Mouse (Mus musculus): Measurements from ENCODE around the gene Igsf8. TPM values are rescaled to one million over a fixed set of nuclear protein-coding genes. Genes with fewer than 3 reads are reported as not detected.

Igsf8 gene
- polyA plus RNA-seq, 1 experiment from 2014 or later, result 72.2 TPM

DNA sequence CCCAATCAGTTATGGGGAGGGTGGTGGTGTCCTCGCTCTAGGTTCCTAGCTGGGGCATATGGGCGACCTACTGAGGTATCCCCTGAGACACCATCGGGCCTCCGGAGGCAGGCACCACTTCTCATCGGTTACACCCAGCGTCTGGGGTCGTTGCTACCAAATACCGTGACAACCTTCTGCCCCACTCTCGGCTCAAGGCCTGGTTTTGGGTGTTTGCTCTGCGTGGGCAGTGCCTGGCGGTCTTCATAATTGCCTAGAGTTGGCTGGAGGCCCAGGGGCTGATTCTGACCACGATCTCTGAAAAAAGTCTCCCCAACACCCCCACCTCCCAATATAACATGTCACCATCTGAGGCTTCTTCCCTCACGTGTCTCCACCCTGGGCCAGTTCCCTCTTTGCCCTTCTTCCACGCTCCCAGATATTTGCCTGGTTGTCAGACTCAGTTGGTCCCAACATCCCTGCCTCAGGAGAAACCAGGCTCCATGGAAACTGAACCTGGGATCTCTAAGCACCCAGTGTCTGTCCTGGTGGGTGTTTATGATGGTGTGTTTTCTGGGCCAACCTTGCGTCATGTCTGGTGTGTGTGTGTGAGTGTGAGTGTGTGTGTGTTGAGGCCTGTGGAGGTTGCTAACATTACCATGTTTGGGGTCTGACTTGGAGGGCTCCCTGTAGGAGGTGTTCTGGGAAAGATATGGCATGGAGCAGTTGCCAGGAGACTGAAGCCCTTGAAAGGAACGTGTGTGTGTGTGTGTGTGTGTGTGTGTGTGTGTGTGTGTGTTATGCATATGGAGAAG lies 51.5 kb downstream of the Igsf8 start:
- Histone ChIP-seq H3K4me1 (ENCODE audit: control insufficient read depth, insufficient read depth, low read length) (peaks cover 13% of the 10 kb centered on the region), H3K27me3 (ENCODE audit: control insufficient read depth, insufficient read depth, low read length) (no peaks in the 10 kb centered on the region), H3K9ac (replicated peaks; ENCODE audit: low read depth, low read length) (peak overlapping the region; percentile 69), H3K27ac (ENCODE audit: low read depth, low read length) (peak overlapping the region; percentile 52; the same call in 1 of the 2 replicates), H3K9me3 (ENCODE audit: control insufficient read depth, low read length) (no peaks in the 10 kb centered on the region), H3K4me3 (ENCODE audit: low read depth, low read length) (peak overlapping the region; percentile 50), H3K36me3 (ENCODE audit: control insufficient read depth, insufficient read depth, low read length) (no peaks in the 10 kb centered on the region), H3K4me2 (ENCODE audit: low read depth, low read length) (peak overlapping the region; percentile 89)
- ATAC-seq (ENCODE audit: low read depth), result no peak
- 9% methylated on average over 16 of the region's 16 CpGs for WGBS

- H3K36me3 ChIP-seq (ENCODE audit: control insufficient read depth, insufficient read depth, low read length), result no peaks in the 10 kb centered on the region
- no peak overlapping the region for H3K9ac ChIP-seq (replicated peaks; ENCODE audit: low read depth, low read length)
- 0 out of 2 replicates have a peak overlapping the region, but pooled peaks have one; percentile 18 for H3K27ac ChIP-seq (ENCODE audit: low read depth, low read length)
- no peak for ATAC-seq (ENCODE audit: low read depth)
- WGBS, result 55% methylated on average over 10 of the region's 10 CpGs
- peak overlapping the region; percentile 89; the same call in 1 of the 2 replicates for H3K4me2 ChIP-seq (ENCODE audit: low read depth, low read length)
- H3K4me1 ChIP-seq (ENCODE audit: control insufficient read depth, insufficient read depth, low read length), result peaks cover 14% of the 10 kb centered on the region
- no peaks in the 10 kb centered on the region for H3K27me3 ChIP-seq (ENCODE audit: control insufficient read depth, insufficient read depth, low read length)
- H3K4me3 ChIP-seq (ENCODE audit: low read depth, low read length), result peak overlapping the region; percentile 50; the same call in 1 of the 2 replicates
- H3K9me3 ChIP-seq (ENCODE audit: control insufficient read depth, low read length), result no peaks in the 10 kb centered on the region
These were observed 52.4 kb downstream of the Igsf8 start for GRCm38 (mm10) chr1:172313613-172314411.

- peak overlapping the region; percentile 53; the same call in 1 of the 2 replicates for H3K27ac ChIP-seq (ENCODE audit: low read depth, low read length)
- H3K4me3 ChIP-seq (ENCODE audit: low read depth, low read length), result no peak overlapping the region
- H3K27me3 ChIP-seq (ENCODE audit: control insufficient read depth, insufficient read depth, low read length), result no peaks in the 10 kb centered on the region
- 28% methylated on average over 3 of the region's 3 CpGs for WGBS
- H3K4me1 ChIP-seq (ENCODE audit: control insufficient read depth, insufficient read depth, low read length), result peaks cover 16% of the 10 kb centered on the region
- H3K9me3 ChIP-seq (ENCODE audit: control insufficient read depth, low read length), result no peaks in the 10 kb centered on the region
- H3K36me3 ChIP-seq (ENCODE audit: control insufficient read depth, insufficient read depth, low read length), result no peaks in the 10 kb centered on the region
- no peak overlapping the region for H3K4me2 ChIP-seq (ENCODE audit: low read depth, low read length)
- H3K9ac ChIP-seq (replicated peaks; ENCODE audit: low read depth, low read length), result no peak overlapping the region
- ATAC-seq (ENCODE audit: low read depth), result peak; percentile 3; the same call in 1 of the 2 replicates
These were observed 53.5 kb downstream of the Igsf8 start for GRCm38 (mm10) chr1:172314911-172315310.

DNA sequence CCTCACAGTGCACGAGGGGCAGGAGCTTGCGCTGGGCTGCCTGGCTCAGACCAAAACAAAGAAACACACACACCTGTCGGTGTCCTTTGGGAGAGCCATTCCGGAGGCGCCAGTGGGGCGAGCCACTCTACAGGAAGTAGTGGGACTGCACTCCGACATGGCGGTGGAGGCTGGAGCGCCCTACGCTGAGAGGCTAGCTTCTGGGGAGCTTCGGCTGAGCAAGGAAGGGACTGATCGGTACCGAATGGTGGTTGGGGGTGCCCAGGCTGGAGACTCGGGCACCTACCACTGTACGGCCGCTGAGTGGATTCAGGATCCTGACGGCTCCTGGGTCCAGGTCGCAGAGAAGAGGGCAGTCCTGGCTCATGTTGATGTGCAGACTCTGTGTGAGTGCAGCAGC lies 56.0 kb downstream of the Igsf8 start:
- H3K27me3 ChIP-seq (ENCODE audit: control insufficient read depth, insufficient read depth, low read length), result no peaks in the 10 kb centered on the region
- H3K4me1 ChIP-seq (ENCODE audit: control insufficient read depth, insufficient read depth, low read length), result peaks cover 14% of the 10 kb centered on the region; the same call in 1 of the 2 replicates
- no peak for ATAC-seq (ENCODE audit: low read depth)
- WGBS, result 57% methylated on average over 18 of the region's 18 CpGs
- no peak overlapping the region for H3K4me3 ChIP-seq (ENCODE audit: low read depth, low read length)
- no peak overlapping the region for H3K4me2 ChIP-seq (ENCODE audit: low read depth, low read length)
- no peaks in the 10 kb centered on the region for H3K36me3 ChIP-seq (ENCODE audit: control insufficient read depth, insufficient read depth, low read length)
- no peaks in the 10 kb centered on the region for H3K9me3 ChIP-seq (ENCODE audit: control insufficient read depth, low read length)
- no peak overlapping the region for H3K9ac ChIP-seq (replicated peaks; ENCODE audit: low read depth, low read length)
- H3K27ac ChIP-seq (ENCODE audit: low read depth, low read length), result no peak overlapping the region

DNA sequence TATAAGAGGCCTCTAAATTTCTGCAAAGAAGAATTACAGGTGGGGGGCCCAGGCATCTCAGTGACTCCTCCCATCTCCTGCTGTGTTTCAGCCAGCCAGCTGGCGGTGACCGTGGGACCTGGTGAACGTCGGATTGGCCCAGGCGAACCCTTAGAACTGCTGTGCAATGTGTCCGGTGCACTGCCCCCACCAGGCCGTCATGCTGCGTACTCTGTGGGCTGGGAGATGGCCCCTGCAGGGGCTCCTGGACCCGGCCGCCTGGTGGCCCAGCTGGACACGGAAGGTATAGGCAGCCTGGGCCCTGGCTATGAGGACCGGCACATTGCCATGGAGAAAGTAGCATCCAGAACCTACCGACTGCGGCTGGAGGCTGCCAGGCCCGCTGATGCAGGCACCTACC lies 56.5 kb downstream of the Igsf8 start:
- Histone ChIP-seq H3K9ac (replicated peaks; ENCODE audit: low read depth, low read length) (no peak overlapping the region), H3K27ac (ENCODE audit: low read depth, low read length) (no peak overlapping the region; the same call in 1 of the 2 replicates), H3K9me3 (ENCODE audit: control insufficient read depth, low read length) (no peaks in the 10 kb centered on the region), H3K4me3 (ENCODE audit: low read depth, low read length) (no peak overlapping the region), H3K27me3 (ENCODE audit: control insufficient read depth, insufficient read depth, low read length) (no peaks in the 10 kb centered on the region), H3K4me2 (ENCODE audit: low read depth, low read length) (no peak overlapping the region), H3K36me3 (ENCODE audit: control insufficient read depth, insufficient read depth, low read length) (no peaks in the 10 kb centered on the region), H3K4me1 (ENCODE audit: control insufficient read depth, insufficient read depth, low read length) (peaks cover 9% of the 10 kb centered on the region; the same call in 1 of the 2 replicates)
- 48% methylated on average over 15 of the region's 15 CpGs for WGBS
- no peak for ATAC-seq (ENCODE audit: low read depth)

DNA sequence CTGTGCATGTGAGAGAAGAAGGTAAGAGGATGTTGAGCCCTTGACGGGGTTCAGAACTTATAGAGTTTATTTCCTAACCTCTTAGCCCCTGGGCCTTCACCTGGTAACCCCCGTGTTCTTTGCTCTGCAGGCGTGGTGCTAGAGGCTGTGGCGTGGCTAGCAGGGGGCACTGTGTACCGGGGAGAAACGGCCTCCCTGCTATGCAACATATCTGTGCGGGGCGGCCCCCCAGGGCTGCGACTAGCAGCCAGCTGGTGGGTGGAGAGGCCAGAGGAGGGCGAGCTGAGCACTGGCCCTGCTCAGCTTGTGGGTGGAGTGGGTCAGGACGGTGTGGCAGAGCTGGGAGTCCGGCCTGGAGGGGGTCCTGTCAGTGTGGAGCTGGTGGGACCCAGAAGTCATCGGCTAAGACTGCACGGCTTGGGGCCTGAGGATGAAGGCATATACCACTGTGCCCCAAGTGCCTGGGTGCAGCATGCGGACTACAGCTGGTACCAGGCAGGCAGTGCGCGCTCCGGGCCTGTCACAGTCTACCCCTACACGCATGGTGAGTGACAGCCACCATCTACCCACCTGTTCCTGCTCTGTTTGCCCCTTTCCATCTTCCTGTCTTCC lies 57.1 kb downstream of the Igsf8 start:
- ATAC-seq (ENCODE audit: low read depth), result no peak
- Histone ChIP-seq H3K9ac (replicated peaks; ENCODE audit: low read depth, low read length) (no peak overlapping the region), H3K27me3 (ENCODE audit: control insufficient read depth, insufficient read depth, low read length) (no peaks in the 10 kb centered on the region), H3K4me3 (ENCODE audit: low read depth, low read length) (no peak overlapping the region), H3K27ac (ENCODE audit: low read depth, low read length) (peak overlapping the region; percentile 22; the same call in 1 of the 2 replicates), H3K4me2 (ENCODE audit: low read depth, low read length) (no peak overlapping the region), H3K4me1 (ENCODE audit: control insufficient read depth, insufficient read depth, low read length) (peaks cover 6% of the 10 kb centered on the region; the same call in 1 of the 2 replicates), H3K36me3 (ENCODE audit: control insufficient read depth, insufficient read depth, low read length) (no peaks in the 10 kb centered on the region), H3K9me3 (ENCODE audit: control insufficient read depth, low read length) (no peaks in the 10 kb centered on the region)
- 58% methylated on average over 19 of the region's 19 CpGs for WGBS

- peak; percentile 4; the same call in 1 of the 2 replicates for ATAC-seq (ENCODE audit: low read depth)
- no peak overlapping the region for H3K9ac ChIP-seq (replicated peaks; ENCODE audit: low read depth, low read length)
- 61% methylated on average over 7 of the region's 7 CpGs for WGBS
- H3K4me1 ChIP-seq (ENCODE audit: control insufficient read depth, insufficient read depth, low read length), result peaks cover 6% of the 10 kb centered on the region; the same call in 1 of the 2 replicates
- no peaks in the 10 kb centered on the region for H3K36me3 ChIP-seq (ENCODE audit: control insufficient read depth, insufficient read depth, low read length)
- no peak overlapping the region for H3K4me2 ChIP-seq (ENCODE audit: low read depth, low read length)
- no peaks in the 10 kb centered on the region for H3K27me3 ChIP-seq (ENCODE audit: control insufficient read depth, insufficient read depth, low read length)
- H3K9me3 ChIP-seq (ENCODE audit: control insufficient read depth, low read length), result no peaks in the 10 kb centered on the region
- H3K4me3 ChIP-seq (ENCODE audit: low read depth, low read length), result no peak overlapping the region
- H3K27ac ChIP-seq (ENCODE audit: low read depth, low read length), result 0 out of 2 replicates have a peak overlapping the region, but pooled peaks have one; percentile 1
These were observed 57.9 kb downstream of the Igsf8 start for GRCm38 (mm10) chr1:172319346-172319745.

DNA sequence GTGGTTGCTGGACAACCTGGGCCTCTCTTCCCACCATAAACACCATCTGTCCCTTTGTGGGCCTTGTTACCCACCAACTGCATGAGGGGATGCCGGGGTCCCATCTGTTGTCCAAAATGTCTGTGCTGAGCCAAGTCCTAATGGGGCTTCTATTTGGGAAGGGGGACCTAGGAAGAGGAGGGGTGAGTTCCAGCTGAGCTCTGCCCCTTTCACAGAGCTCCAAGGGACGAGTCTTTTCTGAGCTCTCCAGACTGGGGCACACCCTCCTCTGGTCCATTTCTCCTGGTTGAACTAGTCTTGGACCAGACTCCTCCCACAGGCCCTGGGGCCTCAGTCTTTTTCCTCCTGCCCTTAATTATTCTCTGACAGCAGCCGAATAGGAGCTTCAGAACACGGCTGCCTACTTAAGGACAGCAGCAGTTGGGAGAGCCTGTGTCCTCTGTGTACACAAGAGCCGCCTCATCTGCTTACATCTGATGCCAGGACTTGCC lies 58.5 kb downstream of the Igsf8 start:
- Histone ChIP-seq H3K4me3 (ENCODE audit: low read depth, low read length) (no peak overlapping the region), H3K27ac (ENCODE audit: low read depth, low read length) (0 out of 2 replicates have a peak overlapping the region, but pooled peaks have one; percentile 1)
- peak; percentile 32 for ATAC-seq (ENCODE audit: low read depth)

More for the DNA sequence above, 58.5 kb downstream of the Igsf8 start:
- no peaks in the 10 kb centered on the region for H3K9me3 ChIP-seq (ENCODE audit: control insufficient read depth, low read length)
- H3K4me2 ChIP-seq (ENCODE audit: low read depth, low read length), result no peak overlapping the region
- H3K36me3 ChIP-seq (ENCODE audit: control insufficient read depth, insufficient read depth, low read length), result no peaks in the 10 kb centered on the region
- H3K27me3 ChIP-seq (ENCODE audit: control insufficient read depth, insufficient read depth, low read length), result no peaks in the 10 kb centered on the region
- no peak overlapping the region for H3K9ac ChIP-seq (replicated peaks; ENCODE audit: low read depth, low read length)
- peaks cover 6% of the 10 kb centered on the region; the same call in 1 of the 2 replicates for H3K4me1 ChIP-seq (ENCODE audit: control insufficient read depth, insufficient read depth, low read length)
- 12% methylated on average over 5 of the region's 5 CpGs for WGBS
